ENCODE assay signal across 21 mouse cellular contexts in genomic region chr12:4417626-4418263, GRCm38 (mm10). TPM values are rescaled to one million over a fixed set of nuclear protein-coding genes. Genes with fewer than 3 reads are reported as not detected.
DNase-seq lines count a peak whose midpoint lies in the region; ATAC-seq and TF ChIP-seq lines count a peak whose summit lies in the region.
"Had no signal": no experiment of that assay in that cellular context is flagged by ENCODE, and none has a peak within 500 bp of the region (broad histone marks: within the 10 kb centered on the region; RNA-seq: fewer than 3 reads in every experiment).

No protein-coding gene starts in this region.

- TF ChIP-seq CTCF in brain, embryonic 14.5 days (IDR thresholded peaks at IDR 0.05; ENCODE audit: borderline replicate concordance, extremely low read depth, insufficient read depth, insufficient read length) = no peak

- H3K9me3 ChIP-seq in forebrain, embryonic 15.5 days = no peaks in the 10 kb centered on the region
- no peaks in the 10 kb centered on the region for H3K9me3 ChIP-seq in forebrain, embryonic 10.5 days
- H3K9me3 ChIP-seq: embryonic facial prominence, embryonic 13.5 days; G1E; heart, embryonic 13.5 days; hindbrain, embryonic 15.5 days had no signal

- no peak for DNase-seq in forebrain, embryonic 10.5 days (ENCODE audit: extremely low spot score, low spot score)
- peak; percentile 59 for DNase-seq in brain, embryonic 14.5 days (ENCODE audit: low read depth)
- no peak for DNase-seq in cerebellum, adult 9-11 months
- DNase-seq in c-Kit-positive CD71-positive TER-119-positive erythroid progenitor cells, embryonic 14.5 days (ENCODE audit: low spot score) = no peak
- DNase-seq: adrenal gland, postnatal 14 days; cerebellum, adult 11 months; cerebellum, adult 8-10 months; cerebellum, postnatal 25 days; gastrocnemius, adult 2 months; gastrocnemius, postnatal 25 days; heart, adult 11 months; heart, postnatal 36 days; kidney, adult 8-10 months had no signal

- no peak overlapping the region for H3K4me3 ChIP-seq in forebrain, embryonic 15.5 days
- H3K4me3 ChIP-seq in forebrain, embryonic 10.5 days = no peak overlapping the region
- H3K4me3 ChIP-seq: embryonic facial prominence, embryonic 13.5 days; gastrocnemius, adult 2 months; heart, embryonic 13.5 days; hindbrain, embryonic 15.5 days had no signal

- no peaks in the 10 kb centered on the region for H3K27me3 ChIP-seq in forebrain, embryonic 15.5 days
- H3K27me3 ChIP-seq in forebrain, embryonic 10.5 days (ENCODE audit: poor library complexity, severe bottlenecking) = no peaks in the 10 kb centered on the region
- H3K27me3 ChIP-seq: embryonic facial prominence, embryonic 13.5 days; heart, embryonic 13.5 days; hindbrain, embryonic 15.5 days had no signal

- H3K4me1 ChIP-seq in forebrain, embryonic 15.5 days = peaks cover 8% of the 10 kb centered on the region
- H3K4me1 ChIP-seq in forebrain, embryonic 10.5 days = no peaks in the 10 kb centered on the region
- H3K4me1 ChIP-seq: embryonic facial prominence, embryonic 13.5 days; heart, embryonic 13.5 days; hindbrain, embryonic 15.5 days had no signal

- no peak for TF ChIP-seq POLR2A in brain, embryonic 14.5 days (IDR thresholded peaks at IDR 0.05; ENCODE audit: borderline replicate concordance, extremely low read depth, insufficient read depth, insufficient read length, poor library complexity, severe bottlenecking)

- peak overlapping the region; percentile 47 for H3K27ac ChIP-seq in forebrain, embryonic 15.5 days (replicated peaks)
- H3K27ac ChIP-seq in forebrain, embryonic 10.5 days = no peak overlapping the region
- H3K27ac ChIP-seq: embryonic facial prominence, embryonic 13.5 days; gastrocnemius, adult 2 months; heart, embryonic 13.5 days; hindbrain, embryonic 15.5 days had no signal

- H3K36me3 ChIP-seq in forebrain, embryonic 15.5 days = peaks cover 3% of the 10 kb centered on the region; the same call in 1 of the 2 replicates
- H3K36me3 ChIP-seq in forebrain, embryonic 10.5 days (replicated peaks) = no peaks in the 10 kb centered on the region
- H3K36me3 ChIP-seq: embryonic facial prominence, embryonic 13.5 days; heart, embryonic 13.5 days; hindbrain, embryonic 15.5 days had no signal

- no peak overlapping the region for H3K9ac ChIP-seq in forebrain, embryonic 15.5 days (replicated peaks)
- H3K9ac ChIP-seq: embryonic facial prominence, embryonic 13.5 days; heart, embryonic 13.5 days; hindbrain, embryonic 15.5 days had no signal

- H3K4me2 ChIP-seq in forebrain, embryonic 15.5 days (replicated peaks) = no peak overlapping the region
- H3K4me2 ChIP-seq: embryonic facial prominence, embryonic 13.5 days; heart, embryonic 13.5 days; hindbrain, embryonic 15.5 days had no signal

- 61% methylated on average over 3 of the region's 3 CpGs for WGBS in forebrain, embryonic 15.5 days
- 83% methylated on average over 3 of the region's 3 CpGs for WGBS in forebrain, embryonic 10.5 days

- ATAC-seq in forebrain, embryonic 15.5 days (replicated peaks) = peak; percentile 64; the same call in 1 of the 2 replicates
- peak; percentile 64 for ATAC-seq in CD4-positive, CD25-positive, alpha-beta regulatory T cell, adult 4 months
- ATAC-seq in inflammation-experienced regulatory T-cells, adult 6 months = peak; percentile 52
- ATAC-seq: intestine, postnatal 0 days had no signal

RNA-seq across cellular contexts. Expression of gene Ncoa1, which starts 59.2 kb away (rescaled TPM):
- 20.9 and 22.8 TPM in 2 replicates for polyA plus RNA-seq in forebrain, embryonic 15.5 days (2015; fragmentation: Nextera tagmentation; extraction: Ambion mirVana)
- polyA plus RNA-seq in forebrain, embryonic 10.5 days (2016; fragmentation: Nextera tagmentation; extraction: Ambion mirVana) = 2.8 and 3.0 TPM in 2 replicates
- 10 to 100 TPM; 12.5 to 14.6 TPM for polyA plus RNA-seq in CD4-positive, CD25-positive, alpha-beta regulatory T cell, adult 4 months (2017; shearing (Covaris generic))
- polyA plus RNA-seq in brain, embryonic 14.5 days (2012; rRNA removed) = 39.8 and 41.9 TPM in 2 replicates
- 10 to 100 TPM in 2 of 3 experiments, 1 to 10 TPM in 1; 7.7 to 17.5 (median 14.6) TPM for polyA plus RNA-seq in inflammation-experienced regulatory T-cells, adult 6 months (2017; shearing (Covaris generic))
